Mouse (Mus musculus) thymus, postnatal 4 days (tissue): ENCODE results near the gene Nek8.
A peak's percentile ranks its signal among the peaks of the same experiment; 100 is the strongest.

Source experiments
- DNase-seq: peaks from one replicate; pipeline ENCODE4 v3.0.0; 2021

The Nek8 gene

DNA sequence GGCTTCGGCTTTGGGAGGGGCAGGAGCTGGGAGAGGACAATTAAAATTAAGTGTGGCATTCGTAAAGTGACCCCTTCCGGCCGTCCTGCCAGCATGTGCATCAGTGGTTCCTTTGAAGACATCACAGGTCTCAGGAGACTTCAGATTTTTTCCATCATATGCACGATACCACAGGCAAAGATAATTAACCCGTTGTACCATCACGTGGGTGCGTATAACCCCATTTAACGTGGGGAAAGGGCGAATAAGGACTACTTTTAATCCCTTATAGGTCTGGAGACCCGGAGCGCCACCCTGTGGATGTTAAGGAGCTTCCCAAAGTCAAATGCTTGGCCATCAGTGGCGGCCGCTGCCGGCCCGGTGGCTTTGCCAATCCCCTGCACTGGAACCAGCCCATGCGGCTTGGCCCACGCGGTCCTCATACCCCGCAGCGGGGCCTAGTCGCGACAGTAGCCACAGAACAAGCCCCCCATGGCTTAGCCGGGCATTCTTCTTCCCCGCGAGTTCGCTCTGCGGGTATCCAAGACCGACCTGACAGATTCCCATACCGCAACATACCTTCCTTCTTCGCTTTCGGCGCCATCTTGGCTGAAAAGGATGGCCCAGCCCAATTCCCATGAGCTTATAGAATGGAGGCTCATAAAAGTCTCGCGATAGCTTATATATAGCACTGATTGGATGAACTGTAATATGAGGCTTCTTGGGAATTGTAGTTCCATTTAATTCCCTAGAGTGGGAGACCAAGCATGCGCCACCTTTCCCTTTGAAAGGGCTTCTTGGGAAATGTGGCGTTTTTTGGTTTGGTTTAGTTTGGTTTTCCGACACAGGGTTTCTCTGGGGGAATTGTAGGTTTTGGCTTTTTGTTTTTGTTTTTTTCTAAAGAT, 6.7 kb upstream of the Nek8 start, which contains the start of gene Rpl23a:
TSS of gene Rpl23a (minus strand) at position 624 of the 884 bp plus-strand sequence.
- DNase-seq = peak; percentile 75

DNA sequence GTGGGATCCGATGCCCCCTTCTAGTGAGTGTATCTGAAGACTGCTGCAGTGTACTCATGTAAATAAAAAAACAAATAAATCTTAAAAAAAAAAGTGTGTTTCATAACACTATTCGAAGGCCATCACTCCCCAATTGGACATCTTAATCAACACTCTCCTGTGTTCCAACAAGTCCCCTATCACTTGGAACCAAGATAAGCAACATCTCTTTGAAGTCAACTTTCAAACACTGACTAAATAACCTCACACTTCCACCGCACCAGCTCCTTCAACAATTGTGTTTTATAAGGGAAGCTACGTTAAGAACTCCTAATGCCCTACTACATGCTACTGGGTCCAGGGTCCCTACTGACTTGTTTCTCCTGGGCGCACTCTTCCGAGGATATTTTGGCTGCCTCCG, 6.0 kb upstream of the Nek8 start:
- no peak for DNase-seq

DNA sequence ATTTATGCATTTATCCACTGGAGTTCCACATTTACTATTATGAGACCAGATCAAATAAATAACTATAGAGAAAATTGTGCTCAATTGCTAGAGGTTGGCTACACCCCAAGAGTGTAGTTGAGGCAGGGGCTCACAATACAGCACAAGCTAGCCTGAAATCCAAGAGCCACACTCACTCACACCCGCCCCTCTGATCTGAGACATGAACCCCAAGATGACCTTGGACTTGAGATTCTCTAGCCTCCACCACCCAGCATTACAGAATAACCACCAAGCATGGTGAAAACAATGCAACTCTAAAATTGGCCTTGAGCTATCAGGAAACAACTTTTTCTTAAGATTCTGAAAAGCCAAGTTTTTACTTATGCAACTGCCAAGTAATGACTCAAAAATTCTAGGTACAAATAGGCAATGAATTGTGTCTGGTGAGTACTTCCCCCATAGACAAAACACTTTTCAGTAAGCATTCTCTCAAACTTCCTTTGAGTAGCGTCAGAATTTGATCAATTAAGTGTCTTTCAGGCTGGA, 5.4 kb upstream of the Nek8 start:
- no peak for DNase-seq

DNA sequence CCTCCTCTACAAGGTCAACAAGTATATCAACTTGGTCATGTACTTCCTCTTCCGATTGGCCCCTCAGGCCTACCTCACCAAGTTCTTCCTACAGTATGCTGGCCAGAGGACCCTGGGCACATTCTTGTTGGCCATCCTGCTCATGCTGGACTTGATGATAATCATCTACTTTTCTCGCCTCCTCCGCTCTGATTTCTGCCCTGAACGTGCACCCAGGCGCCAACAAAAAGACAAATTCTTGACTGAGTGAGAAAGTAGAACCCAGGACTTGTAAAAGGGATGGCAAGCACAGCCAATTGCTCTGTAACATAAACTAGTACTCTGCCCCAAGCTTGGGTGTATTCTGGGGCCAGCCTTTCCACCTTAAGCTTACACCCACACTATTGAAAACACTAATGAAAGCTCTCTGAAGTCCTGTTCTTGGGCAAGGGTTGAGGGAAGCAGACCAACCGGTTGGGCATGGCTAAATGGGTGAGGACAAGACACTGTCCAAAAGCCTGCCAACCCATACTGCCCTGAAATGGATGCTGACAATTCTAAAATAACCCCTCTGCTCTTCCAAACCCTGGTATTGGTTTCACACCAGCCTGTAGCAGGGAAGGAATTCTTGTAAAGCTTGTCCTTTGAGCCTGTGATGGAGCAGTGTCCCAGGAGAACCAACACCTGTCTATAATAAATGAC, 3.7 kb upstream of the Nek8 start:
- no peak for DNase-seq

DNA sequence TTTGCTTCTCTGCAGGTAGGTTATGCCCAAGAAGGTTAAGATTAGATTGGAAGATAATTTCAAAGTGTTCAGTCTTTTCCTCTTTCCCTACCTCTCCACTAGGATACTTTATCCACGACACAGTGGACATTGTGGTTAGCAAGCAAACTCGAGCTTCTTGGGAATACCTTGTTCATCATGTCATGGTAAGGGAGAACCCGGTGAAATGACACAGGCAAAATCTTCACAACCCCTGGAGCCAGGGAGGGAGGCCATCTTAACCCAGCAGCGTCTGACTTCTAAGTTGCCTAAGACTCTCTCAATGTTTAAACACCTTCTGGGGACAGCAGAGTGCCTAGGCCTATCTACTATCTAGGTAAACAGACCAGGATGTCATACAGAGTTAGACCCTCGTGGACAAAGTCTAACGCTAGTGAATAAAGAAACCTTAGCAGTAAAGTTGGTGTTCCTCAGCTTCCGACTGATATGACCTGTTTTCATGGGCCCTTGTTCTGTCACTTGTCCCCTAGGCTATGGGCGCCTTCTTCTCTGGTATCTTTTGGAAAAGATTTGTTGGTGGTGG, 3.0 kb upstream of the Nek8 start:
- DNase-seq = no peak

DNA sequence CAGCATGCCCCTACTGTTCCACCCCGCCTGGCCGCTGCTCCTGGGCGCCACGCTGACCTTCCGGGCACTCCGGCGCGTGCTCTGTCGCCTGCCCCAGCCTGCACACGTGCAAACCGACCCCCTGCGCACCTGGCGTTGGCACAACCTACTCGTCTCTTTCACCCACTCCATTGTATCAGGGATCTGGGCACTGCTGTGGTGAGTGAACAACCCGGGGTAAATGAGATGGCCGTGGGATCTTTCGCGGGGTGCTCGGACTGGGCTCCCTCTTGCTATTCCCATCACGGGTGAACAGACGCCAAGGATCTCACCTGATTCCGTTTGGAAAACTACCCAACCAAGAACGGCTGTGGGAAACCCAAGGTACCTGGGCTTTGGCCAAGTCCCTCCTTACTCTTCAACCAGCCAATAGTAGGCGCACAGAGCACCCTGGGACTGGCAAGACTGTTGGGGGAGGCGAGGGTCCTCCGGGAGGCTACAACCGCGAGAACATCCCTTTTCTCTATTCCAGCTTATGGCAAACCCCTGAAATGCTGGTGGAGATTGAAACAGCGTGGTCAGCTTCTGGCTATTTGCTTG, 2.5 kb upstream of the Nek8 start:
- peak; percentile 55 for DNase-seq

DNA sequence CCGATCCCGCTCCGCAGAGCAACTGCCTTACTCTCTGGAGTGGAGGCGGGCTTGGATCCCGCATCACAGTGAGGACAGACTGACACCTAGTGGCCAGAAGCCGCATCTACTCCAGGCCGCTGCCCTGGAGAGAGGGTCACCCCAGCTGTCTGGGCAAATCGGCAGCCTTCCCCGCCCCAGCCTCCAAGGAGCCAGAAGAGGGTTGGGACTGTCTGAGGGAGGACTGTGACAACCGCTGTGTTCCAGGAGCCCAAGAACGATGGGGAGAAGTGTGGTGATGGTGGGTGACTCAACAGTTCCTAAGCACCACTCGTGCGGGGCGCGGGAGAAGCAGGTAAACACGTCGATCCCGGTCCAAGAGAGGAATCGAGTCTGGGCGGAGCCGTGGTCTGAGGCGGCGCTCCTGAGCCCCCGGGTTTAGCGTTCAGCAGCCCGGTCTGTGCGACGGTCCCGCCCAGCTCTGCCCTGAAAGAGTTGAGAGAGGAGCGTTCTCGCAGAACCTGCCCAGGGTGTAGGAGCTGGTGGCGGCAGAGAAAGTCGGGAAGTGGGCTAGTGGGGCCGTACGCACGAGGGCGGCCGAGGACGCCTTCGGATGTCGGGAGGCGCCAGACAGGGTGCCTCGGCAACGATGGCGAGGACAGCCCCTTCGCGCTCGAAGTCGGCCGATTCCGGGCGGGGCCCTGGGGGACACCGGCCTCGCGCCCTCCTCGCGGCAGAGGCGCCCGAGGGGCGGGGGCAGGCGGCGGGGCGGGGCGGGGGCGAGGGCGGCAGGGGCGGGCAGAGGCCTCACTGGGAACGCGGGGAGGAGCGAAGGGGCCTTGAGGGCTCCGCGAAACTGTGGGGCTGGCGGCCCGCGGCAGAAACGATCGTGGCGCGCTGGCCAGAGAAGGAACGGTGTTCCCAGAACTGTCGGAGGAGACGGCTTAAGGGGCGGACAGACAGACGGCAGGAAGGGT, 1.7 kb upstream of the Nek8 start:
- peak; percentile 93 for DNase-seq

DNA sequence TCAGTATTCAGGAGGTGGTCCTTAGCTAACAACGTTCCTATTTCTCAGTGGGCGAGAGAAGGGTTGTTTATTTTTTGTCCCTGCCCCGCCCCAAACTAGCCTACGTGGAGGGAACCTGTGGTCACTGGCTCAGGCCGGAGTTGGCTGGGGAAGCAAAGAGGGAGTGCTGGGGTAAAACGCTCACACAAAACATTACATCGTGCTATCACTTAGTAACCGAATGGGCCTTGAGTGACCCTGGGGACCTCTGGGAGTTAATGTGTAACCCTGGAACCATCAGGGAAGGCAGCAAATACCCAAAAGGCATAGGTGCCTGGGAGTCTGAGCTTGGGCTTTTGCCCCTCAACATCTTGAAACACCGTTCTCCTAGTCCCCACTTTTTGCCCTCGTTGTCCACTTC, 962 bp upstream of the Nek8 start:
- no peak for DNase-seq

DNA sequence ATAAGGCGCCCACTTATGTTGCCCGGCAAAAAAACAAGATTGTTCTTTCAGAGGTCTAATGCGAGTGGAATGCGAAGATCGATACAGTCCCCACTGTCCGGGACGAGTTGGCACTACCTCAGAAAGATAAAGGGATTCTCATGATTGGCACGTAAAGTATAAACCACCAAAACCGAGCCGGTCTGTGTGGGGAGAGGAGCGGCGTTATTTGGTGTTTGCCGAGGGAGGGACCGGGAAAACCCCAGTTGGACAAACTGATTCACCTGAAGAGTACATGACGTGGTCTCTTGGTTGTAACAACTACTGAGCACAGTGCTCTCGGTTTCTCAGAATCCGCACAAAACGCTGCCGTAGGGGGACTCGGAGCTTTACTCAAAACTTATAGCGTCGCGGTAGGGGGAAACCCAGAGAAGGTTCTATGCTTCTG, 443 bp upstream of the Nek8 start:
- no peak for DNase-seq

DNA sequence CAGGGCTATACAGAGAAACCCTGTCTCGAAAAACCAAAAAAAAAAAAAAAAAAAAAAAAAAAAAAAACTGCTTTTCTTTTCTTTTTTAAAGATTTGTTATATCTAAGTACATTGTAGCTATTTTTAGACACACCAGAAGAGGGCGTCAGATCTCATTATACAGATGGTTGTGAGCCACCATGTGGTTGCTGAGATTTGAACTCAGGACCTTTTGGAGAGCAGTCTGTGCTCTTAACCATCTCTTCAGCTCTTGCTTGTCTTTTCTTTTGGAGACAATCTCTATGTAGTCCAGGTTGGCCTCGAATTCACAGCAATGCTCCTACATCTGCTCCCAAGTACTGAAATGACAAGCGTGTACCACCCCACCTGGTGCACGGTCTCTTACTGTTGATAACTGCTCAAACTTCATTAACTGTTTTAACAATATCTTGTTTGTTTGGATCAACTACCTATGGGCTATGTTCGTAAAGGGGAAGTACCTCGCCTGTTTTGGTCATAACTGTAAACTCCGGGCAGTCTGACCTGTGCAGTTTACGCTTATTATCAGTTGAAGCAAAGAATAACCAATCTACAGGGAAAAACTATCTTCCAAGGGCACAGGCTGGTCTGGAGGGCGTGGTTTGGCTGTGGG, 589 bp downstream of the Nek8 start:
- no peak for DNase-seq

DNA sequence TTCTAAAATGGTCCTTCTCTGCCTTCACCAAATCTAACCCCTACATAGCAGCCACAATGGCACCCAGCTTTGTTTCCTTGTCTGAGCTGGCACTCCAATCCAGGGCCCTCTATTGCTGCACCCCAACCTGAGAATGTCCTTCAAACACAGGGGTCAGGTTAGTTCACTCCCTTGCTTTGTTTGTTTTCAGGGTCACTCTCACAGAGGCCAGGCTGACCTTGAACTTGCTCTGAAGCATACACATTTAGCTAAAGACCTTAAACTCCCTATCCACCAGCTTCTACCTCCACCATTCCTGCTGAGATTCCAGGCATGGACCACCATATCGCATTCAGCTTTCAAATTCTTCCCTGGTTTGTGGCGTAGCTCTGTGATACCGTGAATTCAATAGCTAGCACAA, 2.0 kb downstream of the Nek8 start:
- DNase-seq = no peak

DNA sequence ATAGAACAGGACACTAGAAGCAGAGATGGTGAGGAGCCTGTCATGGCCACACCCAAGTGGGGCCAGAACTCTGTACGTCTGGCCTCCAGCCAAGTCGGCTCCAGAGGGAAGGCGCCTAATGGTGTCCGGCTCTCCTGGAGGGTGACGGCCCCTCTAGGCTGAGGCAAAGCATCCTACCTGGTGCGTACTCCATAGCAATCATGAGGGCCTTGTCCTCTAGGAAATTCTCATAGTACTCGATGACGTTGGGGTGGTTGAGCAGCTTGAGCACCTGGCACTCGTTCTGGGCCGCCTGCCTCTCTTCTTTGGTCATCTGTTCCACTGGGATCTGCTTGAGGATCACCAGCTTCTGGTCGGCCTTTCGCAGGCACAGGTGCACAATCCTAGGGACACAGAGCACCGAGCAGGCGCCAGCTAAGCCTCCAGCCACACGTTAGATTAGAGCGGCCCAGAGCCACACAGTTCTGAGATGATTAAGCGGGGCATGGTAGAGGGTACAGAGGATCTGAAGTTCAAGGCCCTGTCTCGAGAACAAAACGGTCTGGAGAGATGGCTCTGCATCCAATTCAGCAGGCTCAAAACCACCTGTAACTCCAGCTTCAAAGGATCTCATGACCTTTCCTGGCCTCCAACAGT, 3.6 kb downstream of the Nek8 start:
- DNase-seq = no peak

DNA sequence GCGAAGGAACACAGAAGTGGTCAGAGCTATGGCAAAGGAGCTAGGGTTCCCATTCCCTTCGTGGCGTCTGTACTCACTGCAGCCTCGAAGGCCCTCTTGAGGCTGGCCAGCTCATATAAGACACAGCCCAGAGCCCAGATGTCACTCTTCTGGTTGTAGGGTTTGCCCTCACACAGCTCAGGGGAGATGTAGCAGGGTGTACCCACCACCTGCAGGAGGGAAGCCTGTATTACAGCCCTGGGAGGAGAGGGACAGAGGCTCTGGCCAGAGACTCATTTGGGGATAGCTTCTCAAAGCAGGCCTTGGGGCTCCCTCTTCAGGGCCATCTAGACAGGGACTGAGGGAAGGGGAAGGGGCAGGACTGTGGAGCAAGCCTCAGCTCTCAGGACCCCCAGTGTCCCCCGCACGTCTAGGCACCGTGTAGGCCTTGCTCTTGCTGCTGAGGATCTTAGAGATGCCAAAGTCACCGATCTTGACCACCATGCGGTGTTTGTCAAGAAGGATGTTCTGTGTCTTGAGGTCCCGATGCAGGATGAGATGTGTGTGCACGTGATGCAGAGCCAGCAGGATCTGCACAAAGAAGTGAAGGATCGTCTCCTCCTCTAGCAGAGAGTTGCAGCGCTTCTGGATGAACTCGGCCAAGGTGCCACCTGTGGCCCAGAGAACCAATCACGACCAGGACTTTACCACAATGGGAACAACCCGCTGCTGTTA, 4.3 kb downstream of the Nek8 start:
- peak; percentile 45 for DNase-seq

DNA sequence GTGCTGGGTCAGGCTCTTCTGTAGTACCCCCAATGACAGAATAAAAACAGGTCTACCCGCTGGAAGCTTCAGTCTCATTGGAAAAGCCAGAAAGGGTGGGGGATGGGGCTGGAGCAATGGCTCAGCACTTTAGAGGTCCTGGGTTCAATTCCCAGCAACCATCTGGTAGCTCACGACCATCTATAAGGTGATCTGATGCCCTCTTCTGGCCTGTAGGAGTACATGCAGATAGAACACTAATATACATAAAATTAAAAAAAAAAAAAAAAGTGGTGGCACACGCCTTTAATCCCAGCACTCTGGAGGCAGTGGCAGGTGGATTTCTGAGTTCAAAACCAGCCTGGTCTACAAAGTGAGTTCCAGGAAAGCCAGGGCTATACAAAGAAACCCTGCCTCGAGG, 5.1 kb downstream of the Nek8 start:
- DNase-seq = no peak

DNA sequence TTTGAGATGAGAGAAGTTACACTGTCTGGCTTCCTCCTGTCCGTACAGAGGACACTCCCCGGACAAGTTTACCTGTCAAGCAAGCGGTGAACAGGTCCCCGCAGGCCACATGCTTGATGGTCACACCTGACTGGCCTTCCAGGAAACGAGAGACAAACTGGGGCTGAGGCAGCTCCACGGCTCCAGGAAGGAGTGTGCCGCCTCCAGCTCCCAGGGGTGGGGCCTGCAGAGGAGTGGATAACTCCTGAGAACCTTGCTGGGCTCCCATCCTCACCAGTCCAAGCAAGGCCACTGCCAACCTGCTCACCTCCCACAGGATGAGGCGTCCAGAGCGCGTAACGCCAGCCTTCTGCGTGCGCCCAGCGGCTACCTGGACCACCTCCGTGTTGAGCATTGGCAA, 6.2 kb downstream of the Nek8 start:
- DNase-seq = no peak

DNA sequence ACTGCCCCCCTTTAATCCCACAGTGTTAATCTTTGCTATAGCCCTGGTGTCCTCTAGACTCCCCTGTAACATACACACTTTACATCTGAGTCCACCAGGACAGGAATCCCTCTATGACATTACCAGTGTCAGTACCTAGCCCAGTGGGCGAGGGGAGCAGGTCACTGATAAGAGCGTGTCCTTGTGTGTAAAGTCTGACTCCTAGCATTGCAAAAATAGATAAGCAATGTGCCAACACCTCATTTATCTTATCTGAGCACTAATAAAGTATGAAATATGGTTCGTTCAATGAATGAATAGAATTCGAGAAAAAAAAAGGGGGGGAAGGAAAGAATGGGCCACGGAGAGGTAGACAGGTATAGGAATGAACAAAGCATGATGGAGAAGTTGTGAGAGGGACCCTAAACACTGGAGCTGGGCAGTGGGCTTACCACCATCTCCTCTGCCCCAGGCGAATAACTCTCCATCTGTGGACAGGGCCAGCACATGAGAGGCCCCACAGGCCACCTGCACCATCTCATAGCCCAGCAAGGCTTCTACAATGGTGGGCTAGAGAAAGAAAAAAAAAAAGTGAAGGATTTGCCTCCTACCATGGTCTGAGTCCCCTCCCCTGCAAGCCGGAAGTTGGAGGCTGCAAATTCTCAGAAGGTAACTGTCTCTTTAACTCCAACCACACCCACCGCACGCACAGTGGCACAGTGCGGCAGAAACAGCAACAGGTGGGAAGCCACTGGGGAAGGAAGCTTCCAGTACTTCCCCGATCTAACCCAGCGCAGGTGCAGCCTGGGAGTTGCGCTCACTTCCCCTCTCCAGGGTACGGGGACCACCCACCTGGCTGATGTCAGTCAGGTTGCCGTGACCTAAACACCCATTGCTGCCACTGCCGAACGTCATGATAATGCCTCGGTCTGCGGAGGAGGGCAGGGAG, 7.7 kb downstream of the Nek8 start:
- peak; percentile 79 for DNase-seq

DNA sequence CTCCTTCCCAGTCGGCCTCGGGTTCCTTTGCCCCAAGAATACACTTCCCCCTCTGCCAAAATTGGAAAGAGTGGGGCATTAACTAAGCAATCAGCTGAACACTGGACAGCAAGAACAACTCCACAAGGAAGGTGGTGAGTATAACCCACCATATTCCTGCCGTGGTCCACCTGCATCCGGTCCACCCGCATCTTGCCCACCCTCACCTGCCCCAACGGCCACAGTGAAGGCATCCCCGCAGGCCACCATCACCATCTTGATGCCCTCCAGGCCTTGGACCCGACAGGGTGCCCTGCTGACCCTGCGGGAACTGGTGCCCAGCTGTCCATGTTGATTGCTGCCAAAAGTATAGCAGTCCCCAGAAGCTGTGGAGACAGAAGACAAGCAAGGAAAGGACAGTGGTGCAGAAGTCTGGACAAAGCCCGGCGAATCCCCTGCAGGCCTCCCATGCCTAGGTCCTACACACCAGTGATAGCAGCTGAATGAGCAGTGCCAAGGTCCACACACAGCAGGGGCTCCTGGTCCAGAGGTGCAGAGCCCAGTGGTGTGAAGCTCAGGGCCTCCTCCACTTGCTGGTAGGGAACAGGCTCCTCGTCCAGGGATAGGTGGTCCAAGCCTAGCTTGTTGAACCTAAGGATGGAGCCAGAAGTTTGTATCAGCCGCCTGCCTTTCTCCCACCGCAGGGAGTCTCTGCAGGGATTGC, 9.1 kb downstream of the Nek8 start:
- no peak for DNase-seq

DNA sequence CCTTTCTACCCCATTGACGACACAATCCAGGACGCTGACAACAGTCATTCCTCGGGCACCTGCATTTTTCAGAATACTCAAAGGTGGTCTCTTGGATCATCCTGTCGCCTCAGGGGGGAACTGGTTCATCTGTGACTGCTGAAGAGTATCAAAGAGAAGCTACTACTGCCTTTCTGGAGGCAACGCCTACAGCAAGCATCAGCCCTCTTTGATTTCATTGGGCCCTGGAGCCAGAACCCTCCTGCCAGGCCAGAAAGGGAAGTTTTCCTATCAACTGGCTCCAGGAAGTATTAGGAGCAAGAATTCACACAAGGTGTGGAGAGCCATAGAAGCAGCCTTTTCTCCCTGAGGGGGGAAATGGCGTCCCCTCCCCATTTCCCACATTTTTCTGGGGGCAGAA, 9.8 kb downstream of the Nek8 start:
- DNase-seq = no peak

DNA sequence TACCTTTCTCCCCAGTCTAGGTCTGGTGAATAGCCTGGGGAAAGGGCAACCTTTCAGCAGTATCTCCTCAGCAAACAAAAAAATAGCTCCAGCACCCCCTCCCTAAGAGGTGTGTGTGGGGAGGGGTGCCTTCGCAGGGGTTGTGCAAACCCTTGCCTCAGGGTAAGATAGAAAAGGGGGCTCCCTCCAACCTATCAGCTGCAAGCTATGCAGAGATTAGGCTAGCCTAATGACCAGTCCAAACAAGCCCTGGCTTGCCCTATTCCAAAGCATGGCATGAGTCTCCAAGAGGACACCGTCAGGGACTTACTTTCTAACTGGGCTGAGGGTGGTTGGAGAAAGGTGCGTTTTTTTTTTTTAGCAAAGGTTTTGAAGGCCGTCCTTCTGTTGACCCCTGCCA, 10.3 kb downstream of the Nek8 start:
- DNase-seq = no peak
